Mouse (Mus musculus) bone marrow, adult 2 months (tissue): ENCODE measurements around the gene Fancl.

ENCODE experiments used
- CTCF ChIP-seq: fragments of 200-500 bp; IDR thresholded peaks from 2 replicates; pipeline ENCODE4 v1.5.1; 2011; ENCODE audit warnings: low read length, control low read depth; ENCODE audit not compliant: control insufficient read depth, insufficient read depth
- POLR2A ChIP-seq: fragments of 200-500 bp; IDR thresholded peaks from 2 replicates; pipeline ENCODE4 v1.6.1; 2011; ENCODE audit warnings: low read depth, mild to moderate bottlenecking, control low read depth, low read length, borderline replicate concordance; ENCODE audit not compliant: control insufficient read depth

DNA sequence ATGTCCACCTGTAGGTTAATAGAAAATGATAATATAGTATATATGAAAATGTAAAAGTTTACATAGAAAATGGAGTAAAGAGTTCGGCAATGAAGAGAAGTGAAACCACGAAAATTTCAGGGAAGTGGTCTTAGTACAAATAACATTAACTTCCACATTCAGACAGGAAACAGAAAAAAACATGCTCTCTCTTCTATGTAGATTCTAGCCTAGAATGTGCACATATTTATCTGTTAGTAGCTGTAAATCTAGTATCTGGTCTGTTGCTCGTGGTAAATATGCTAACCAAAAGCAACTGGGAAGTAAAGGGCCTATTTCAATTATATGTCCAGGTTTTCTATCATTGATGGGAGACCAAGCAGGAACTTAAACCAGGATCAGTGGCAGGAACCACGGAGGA, 66.8 kb downstream of the Fancl start:
- TF ChIP-seq CTCF, result no peak
- no peak for TF ChIP-seq POLR2A
